Mouse (Mus musculus) spleen, postnatal 4 days (tissue): ENCODE data around the gene Jsrp1.

ENCODE experiments used
- DNase-seq, 2 experiments: peaks; one replicate each; pipeline ENCODE4 v3.0.0; 2022; ENCODE audit warnings: low spot score in 2 of 2

Jsrp1 gene

GRCm38 (mm10) chr10:80808985-80809632 lies 4.2 kb downstream of the Jsrp1 start:
- DNase-seq = no peak

DNA sequence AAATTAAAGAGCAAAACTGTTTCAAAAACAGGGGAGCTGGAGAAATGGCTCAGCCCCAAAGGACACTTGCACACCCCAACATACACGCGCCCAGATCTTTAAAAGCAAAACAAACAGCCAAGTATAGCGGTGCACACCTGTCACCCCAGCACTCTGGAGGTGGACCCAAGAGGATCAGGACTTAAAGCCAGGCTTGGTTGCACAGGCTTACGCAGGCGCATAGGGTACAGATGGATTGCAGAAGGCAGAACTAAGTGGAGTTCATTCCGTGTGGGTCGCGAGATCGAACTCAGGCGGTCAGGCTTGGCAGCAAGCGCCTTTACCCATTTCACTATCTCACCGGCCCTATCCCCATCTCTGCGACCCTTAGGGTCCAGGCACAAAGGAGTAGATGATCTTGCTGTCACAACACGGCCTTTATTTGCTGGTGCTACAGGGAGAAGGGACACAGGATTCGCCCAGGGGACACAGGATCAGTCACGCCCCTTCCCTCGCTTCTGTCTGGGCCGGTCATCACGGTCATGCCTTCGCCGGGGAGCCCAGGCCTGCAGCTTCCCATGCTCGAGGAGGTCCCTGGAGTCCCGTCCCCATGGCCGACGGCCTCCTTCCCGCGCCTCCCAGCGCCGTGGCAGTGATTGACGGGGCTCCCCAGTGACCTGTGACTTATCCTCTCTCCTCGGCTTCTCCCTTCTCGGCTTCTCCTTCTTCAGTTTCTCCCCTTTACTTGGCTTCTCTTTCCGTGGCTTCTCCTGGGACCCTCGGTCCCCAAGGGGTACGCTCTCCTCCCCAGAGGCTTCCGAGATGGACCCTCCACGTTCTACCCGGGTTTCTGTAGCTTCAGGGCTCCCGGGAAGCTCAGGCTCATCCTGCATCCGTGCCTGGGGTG lies 5.0 kb downstream of the Jsrp1 start:
- DNase-seq = no peak

GRCm38 (mm10) chr10:80807057-80807627 lies 6.2 kb downstream of the Jsrp1 start:
- peak; percentile 52 to 78 for DNase-seq

GRCm38 (mm10) chr10:80806341-80807056 lies 6.8 kb downstream of the Jsrp1 start:
- DNase-seq = peak in 1 of 2 experiments; percentile 72

GRCm38 (mm10) chr10:80805925-80806324 lies 7.4 kb downstream of the Jsrp1 start:
- DNase-seq = peak; percentile 87 to 96

GRCm38 (mm10) chr10:80805322-80805721 lies 8.0 kb downstream of the Jsrp1 start:
- no peak for DNase-seq

DNA sequence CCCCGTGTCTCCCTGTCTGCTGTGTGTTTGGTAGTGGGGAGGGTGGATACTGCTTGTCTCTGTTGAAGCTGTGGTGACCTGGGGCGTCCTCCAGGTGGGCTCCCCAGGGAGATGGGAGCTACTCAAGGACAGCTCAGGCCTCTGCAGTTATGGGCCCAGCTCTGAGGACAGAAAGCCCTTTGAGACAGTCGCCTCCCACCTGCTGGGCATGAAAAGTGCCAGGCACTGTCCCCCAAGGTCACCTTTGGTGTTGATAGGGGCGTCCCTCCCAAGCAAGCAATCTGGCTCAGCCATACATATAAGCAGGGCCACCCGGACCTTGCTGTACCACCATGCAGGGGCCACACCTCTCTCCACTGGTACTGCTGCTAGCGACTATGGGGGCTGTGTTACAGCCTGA lies 8.4 kb downstream of the Jsrp1 start, which contains the start of gene Amh:
TSS of gene Amh (plus strand) at position 328 of the 400 bp plus-strand sequence.
- DNase-seq = no peak

DNA sequence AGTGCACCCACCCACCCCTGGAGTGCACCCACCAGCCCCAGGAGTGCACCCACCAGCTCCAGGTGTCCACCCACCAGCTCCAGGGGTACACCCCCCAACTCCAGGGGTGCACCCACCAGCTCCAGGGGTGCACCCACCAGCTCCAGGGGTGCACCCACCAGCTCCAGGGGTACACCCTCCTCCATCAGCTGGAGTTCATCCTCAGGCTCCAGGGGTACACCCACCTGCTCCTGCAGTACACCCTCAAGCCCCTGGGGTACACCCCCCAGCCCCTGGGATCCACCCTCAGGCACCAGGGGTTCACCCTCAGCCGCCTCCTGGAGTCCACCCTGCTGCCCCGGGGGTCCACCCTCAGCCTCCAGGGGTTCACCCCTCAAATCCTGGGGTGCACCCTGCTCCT lies 9.0 kb downstream of the Jsrp1 start:
- no peak for DNase-seq

- no peak for DNase-seq
Observed at GRCm38 (mm10) chr10:80802996-80803395, 10.3 kb downstream of the Jsrp1 start.

GRCm38 (mm10) chr10:80802204-80802912 lies 10.9 kb downstream of the Jsrp1 start:
- DNase-seq = no peak

- DNase-seq = no peak
Observed at GRCm38 (mm10) chr10:80799070-80799566, 14.2 kb downstream of the Jsrp1 start.

DNA sequence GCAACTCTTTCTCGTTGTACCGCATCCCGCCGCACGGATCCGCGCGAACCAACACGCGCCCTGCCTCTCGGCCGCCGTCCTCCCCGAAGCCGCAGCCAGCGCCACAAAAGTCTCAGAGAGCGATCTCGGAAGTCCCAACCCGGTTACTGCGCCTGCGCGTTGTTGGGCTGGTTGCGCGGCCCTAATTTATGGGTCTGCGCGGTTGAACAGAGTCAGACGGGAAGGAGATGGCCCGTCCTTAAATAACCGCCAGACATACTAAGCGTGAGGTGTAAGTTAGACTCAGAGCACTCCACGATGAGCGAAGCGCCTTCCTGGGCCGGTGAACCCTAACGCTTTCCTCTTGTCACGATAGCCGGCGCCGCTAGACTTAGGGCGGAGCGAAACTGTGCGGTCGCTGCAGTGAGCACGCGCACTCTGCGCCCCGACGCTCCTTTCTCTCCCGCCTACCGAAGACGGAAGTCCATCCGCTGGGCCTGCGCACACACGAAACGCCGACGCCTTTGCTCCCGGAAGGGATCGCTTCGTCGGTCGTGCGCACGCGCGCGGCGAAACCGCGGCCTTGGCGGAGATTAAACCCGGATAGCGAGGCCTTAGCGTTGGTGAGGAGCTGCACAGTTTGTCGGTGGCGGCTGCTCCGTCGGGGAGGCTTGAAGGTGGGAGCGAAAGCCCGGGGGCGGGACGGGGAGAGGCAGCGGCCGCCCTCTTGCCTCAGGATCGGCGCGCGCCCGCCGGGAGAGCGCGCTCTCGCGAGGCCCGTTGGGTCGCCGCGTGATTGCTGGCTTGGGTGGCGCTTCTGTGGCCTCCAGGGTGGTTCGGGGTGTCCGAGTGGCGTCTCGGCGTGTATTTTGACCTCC lies 14.9 kb downstream of the Jsrp1 start, which contains the start of the genes Sf3a2 and Plekhj1:
TSS of gene Sf3a2 (plus strand) at position 49 of the 857 bp plus-strand sequence.
TSS of gene Plekhj1 (minus strand) at position 477 of the 857 bp plus-strand sequence.
- peak; percentile 94 to 99 for DNase-seq

DNA sequence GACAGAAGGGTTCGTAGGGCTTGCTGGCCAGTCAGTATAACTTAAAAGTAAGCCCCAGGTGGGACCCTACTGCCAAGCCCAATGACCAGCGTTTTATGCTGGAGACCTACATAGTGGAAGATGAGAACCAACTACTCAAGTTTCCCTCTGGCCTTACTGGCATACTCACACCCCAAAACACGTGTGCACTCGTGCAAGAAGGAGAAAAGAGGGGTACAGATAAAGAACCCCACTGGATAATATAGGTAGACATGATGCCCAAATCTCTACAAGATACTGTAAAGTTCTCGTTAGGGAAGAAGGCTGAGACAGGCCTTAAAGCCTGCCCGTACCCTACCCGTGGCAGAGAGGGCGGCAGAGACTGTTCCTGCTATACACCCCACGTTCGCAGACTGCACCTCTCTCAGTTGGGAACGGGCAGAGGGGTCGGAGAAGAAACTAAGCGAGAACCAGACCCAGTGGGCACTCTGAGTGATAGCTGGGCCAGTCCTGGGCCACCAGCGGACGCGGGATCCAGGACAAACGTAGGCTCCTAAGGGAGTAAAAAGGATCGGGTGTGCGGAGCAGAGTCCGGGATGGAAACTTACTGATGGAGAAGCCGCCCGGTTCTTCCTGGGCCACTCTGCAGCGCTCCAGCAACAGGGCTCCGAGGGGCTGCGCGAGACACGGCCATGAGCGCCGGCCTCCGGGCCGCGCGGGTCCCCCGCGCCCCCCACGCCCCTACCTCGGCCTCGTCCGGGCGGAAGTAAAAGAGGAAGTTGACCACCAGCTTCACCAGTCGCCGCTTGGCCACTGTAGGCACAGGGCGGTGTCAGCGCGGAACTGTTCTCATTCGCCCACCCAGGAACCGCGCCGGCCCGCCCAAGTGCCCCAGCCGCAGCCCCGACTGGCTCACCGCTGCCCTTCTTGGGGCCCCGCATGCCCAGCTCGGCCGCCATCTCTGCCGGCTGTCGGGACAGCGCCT lies 15.8 kb downstream of the Jsrp1 start:
- DNase-seq = peak in 1 of 2 experiments; percentile 79

DNA sequence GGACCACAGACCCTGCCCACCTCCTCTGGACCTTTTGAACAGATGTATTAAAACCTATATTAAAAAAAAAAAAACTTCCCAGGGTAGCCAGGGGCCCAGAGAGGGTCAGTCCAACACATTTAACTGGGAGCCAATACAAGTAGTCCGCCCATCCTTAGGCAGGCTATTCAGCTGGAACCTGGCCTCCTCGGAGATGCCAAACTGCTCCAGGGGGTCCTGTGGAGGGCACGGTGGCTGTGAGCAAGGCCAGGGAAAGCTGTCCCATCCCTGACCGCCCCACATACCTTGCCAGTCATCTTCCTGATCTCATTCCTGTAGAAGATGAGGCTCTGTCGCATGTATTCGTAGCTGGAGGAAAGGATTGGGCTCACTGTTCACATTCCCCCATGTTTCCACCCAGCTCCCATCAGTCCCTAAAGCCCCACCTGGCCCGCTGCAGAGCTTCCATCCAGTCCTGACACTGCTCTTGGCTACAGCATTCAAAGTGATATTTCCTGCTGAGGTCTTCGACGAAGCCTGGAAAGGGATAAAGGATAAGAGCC lies 16.9 kb downstream of the Jsrp1 start:
- no peak for DNase-seq

DNA sequence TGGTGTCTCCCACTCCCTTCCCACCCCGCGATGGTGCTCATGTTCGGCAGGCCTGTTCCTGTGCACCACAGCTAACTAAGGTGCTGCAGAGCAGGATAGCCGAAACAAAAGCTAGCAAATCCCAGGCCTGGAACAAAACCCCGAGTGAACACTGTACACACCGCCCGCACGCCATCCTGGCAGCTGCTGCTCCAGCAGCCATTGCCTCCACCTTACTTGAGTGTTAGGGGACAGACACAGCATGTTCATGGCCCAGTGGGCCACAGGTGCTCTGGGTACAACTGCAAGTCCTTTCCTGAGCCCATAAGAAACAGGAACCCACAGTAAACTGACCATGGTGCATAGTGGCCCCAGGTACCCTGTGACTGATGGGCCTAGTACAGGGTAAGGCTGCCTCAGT lies 18.5 kb downstream of the Jsrp1 start:
- no peak for DNase-seq

- no peak for DNase-seq
Observed at GRCm38 (mm10) chr10:80793803-80794202, 19.5 kb downstream of the Jsrp1 start.

- DNase-seq = no peak
Observed at GRCm38 (mm10) chr10:80793033-80793784, 20.1 kb downstream of the Jsrp1 start.
